Comparison of ENCODE assay signal across 11 mouse cellular contexts in genomic region chr14:118690921-118691320, GRCm38 (mm10). TPM values are rescaled to one million over a fixed set of nuclear protein-coding genes. Genes with fewer than 3 reads are reported as not detected.
DNase-seq lines count a peak whose midpoint lies in the region; ATAC-seq lines count a peak whose summit lies in the region.
"Had no signal": no experiment of that assay in that cellular context is flagged by ENCODE, and none has a peak within 500 bp of the region (broad histone marks: within the 10 kb centered on the region; RNA-seq: fewer than 3 reads in every experiment).

No protein-coding gene starts in this region.

- H3K9ac ChIP-seq in heart, embryonic 12.5 days = no peak overlapping the region
- no peak overlapping the region for H3K9ac ChIP-seq in midbrain, embryonic 13.5 days (replicated peaks)
- H3K9ac ChIP-seq in embryonic facial prominence, embryonic 15.5 days = no peak overlapping the region

- DNase-seq in heart, embryonic 10.5 days (ENCODE audit: low spot score) = no peak
- DNase-seq in midbrain, embryonic 10.5 days (ENCODE audit: low spot score) = no peak
- DNase-seq in testis, postnatal 10 days (ENCODE audit: low spot score) = no peak
- DNase-seq in left cerebral cortex, adult 18-20 months (ENCODE audit: low spot score in 2 of 2) = no peak
- DNase-seq: adrenal gland, postnatal 36 days; thymus, postnatal 4 days had no signal

- H3K4me2 ChIP-seq in heart, embryonic 12.5 days = no peak overlapping the region
- H3K4me2 ChIP-seq in midbrain, embryonic 13.5 days (replicated peaks) = no peak overlapping the region
- no peak overlapping the region for H3K4me2 ChIP-seq in embryonic facial prominence, embryonic 15.5 days (replicated peaks)

- H3K9me3 ChIP-seq in heart, embryonic 10.5 days = no peaks in the 10 kb centered on the region
- no peaks in the 10 kb centered on the region for H3K9me3 ChIP-seq in heart, embryonic 12.5 days (replicated peaks)
- no peaks in the 10 kb centered on the region for H3K9me3 ChIP-seq in midbrain, embryonic 10.5 days (replicated peaks)
- no peaks in the 10 kb centered on the region for H3K9me3 ChIP-seq in midbrain, embryonic 13.5 days
- no peaks in the 10 kb centered on the region for H3K9me3 ChIP-seq in embryonic facial prominence, embryonic 15.5 days (replicated peaks)
- H3K9me3 ChIP-seq: G1E had no signal

- peaks cover 9% of the 10 kb centered on the region; the same call in 1 of the 2 replicates for H3K27me3 ChIP-seq in heart, embryonic 10.5 days (ENCODE audit: insufficient read depth, poor library complexity, severe bottlenecking)
- no peaks in the 10 kb centered on the region for H3K27me3 ChIP-seq in heart, embryonic 12.5 days (replicated peaks)
- H3K27me3 ChIP-seq in midbrain, embryonic 10.5 days (ENCODE audit: low read depth, poor library complexity, severe bottlenecking) = no peaks in the 10 kb centered on the region
- H3K27me3 ChIP-seq in midbrain, embryonic 13.5 days = no peaks in the 10 kb centered on the region
- no peaks in the 10 kb centered on the region for H3K27me3 ChIP-seq in embryonic facial prominence, embryonic 15.5 days

- 52% methylated on average over 8 of the region's 8 CpGs for WGBS in heart, embryonic 10.5 days
- WGBS in heart, embryonic 12.5 days = 47% methylated on average over 8 of the region's 8 CpGs
- 79% methylated on average over 8 of the region's 8 CpGs for WGBS in midbrain, embryonic 10.5 days
- 81% methylated on average over 8 of the region's 8 CpGs for WGBS in midbrain, embryonic 13.5 days
- 64% methylated on average over 8 of the region's 8 CpGs for WGBS in embryonic facial prominence, embryonic 15.5 days

- H3K4me3 ChIP-seq in heart, embryonic 10.5 days = no peak overlapping the region
- H3K4me3 ChIP-seq in heart, embryonic 12.5 days = no peak overlapping the region
- H3K4me3 ChIP-seq in midbrain, embryonic 10.5 days = no peak overlapping the region
- no peak overlapping the region for H3K4me3 ChIP-seq in midbrain, embryonic 13.5 days (replicated peaks)
- no peak overlapping the region for H3K4me3 ChIP-seq in embryonic facial prominence, embryonic 15.5 days (replicated peaks)

- 0 out of 2 replicates have a peak, but pooled peaks cover 6% of the 10 kb centered on the region for H3K4me1 ChIP-seq in heart, embryonic 10.5 days
- no peaks in the 10 kb centered on the region; the same call in 1 of the 2 replicates for H3K4me1 ChIP-seq in heart, embryonic 12.5 days (replicated peaks)
- peaks cover 34% of the 10 kb centered on the region for H3K4me1 ChIP-seq in midbrain, embryonic 10.5 days
- H3K4me1 ChIP-seq in midbrain, embryonic 13.5 days (replicated peaks) = peaks cover 11% of the 10 kb centered on the region
- peaks cover 7% of the 10 kb centered on the region for H3K4me1 ChIP-seq in embryonic facial prominence, embryonic 15.5 days

- ATAC-seq in heart, embryonic 12.5 days (ENCODE audit: insufficient number of reproducible peaks, low FRiP score) = no peak
- ATAC-seq in midbrain, embryonic 13.5 days = no peak
- no peak for ATAC-seq in embryonic facial prominence, embryonic 15.5 days (ENCODE audit: insufficient number of reproducible peaks, low FRiP score, low TSS enrichment, low read depth)
- peak; percentile 80 for ATAC-seq in megakaryocyte, adult 5-6 weeks (ENCODE audit: poor library complexity, severe bottlenecking)

- H3K36me3 ChIP-seq in heart, embryonic 10.5 days = no peaks in the 10 kb centered on the region
- H3K36me3 ChIP-seq in heart, embryonic 12.5 days = no peaks in the 10 kb centered on the region
- peaks cover 1% of the 10 kb centered on the region; the same call in 1 of the 2 replicates for H3K36me3 ChIP-seq in midbrain, embryonic 10.5 days
- H3K36me3 ChIP-seq in midbrain, embryonic 13.5 days = no peaks in the 10 kb centered on the region
- H3K36me3 ChIP-seq in embryonic facial prominence, embryonic 15.5 days = no peaks in the 10 kb centered on the region

- peak overlapping the region; percentile 30; the same call in 1 of the 2 replicates for H3K27ac ChIP-seq in heart, embryonic 10.5 days
- H3K27ac ChIP-seq in heart, embryonic 12.5 days (ENCODE audit: poor library complexity, severe bottlenecking) = no peak overlapping the region
- H3K27ac ChIP-seq in midbrain, embryonic 10.5 days (replicated peaks) = peak overlapping the region; percentile 3; the same call in 1 of the 2 replicates
- H3K27ac ChIP-seq in midbrain, embryonic 13.5 days = no peak overlapping the region
- 0 out of 2 replicates have a peak overlapping the region, but pooled peaks have one; percentile 14 for H3K27ac ChIP-seq in embryonic facial prominence, embryonic 15.5 days (replicated peaks)

RNA-seq across cellular contexts. Expression of gene Abcc4, which starts 15.1 kb away (rescaled TPM):
- polyA plus RNA-seq in heart, embryonic 10.5 days (2016; fragmentation: Nextera tagmentation; extraction: Ambion mirVana) = 1.9 TPM in 2 replicates
- 2.2 TPM in 2 replicates for polyA plus RNA-seq in heart, embryonic 12.5 days (2016; fragmentation: Nextera tagmentation; extraction: Ambion mirVana)
- 4.7 and 4.8 TPM in 2 replicates for polyA plus RNA-seq in midbrain, embryonic 10.5 days (2016; fragmentation: Nextera tagmentation; extraction: Ambion mirVana)
- polyA plus RNA-seq in midbrain, embryonic 13.5 days (2015; fragmentation: Nextera tagmentation; extraction: Ambion mirVana) = 1.5 and 1.6 TPM in 2 replicates
- polyA plus RNA-seq in embryonic facial prominence, embryonic 15.5 days (2015; fragmentation: Nextera tagmentation; extraction: Ambion mirVana) = 3.2 and 4.3 TPM in 2 replicates
- total RNA-seq in megakaryocyte, adult 5-6 weeks (2015) = 29.8 and 32.4 TPM in 2 replicates
- total RNA-seq in megakaryocyte, adult 5-6 weeks (2017) = 24.6 and 28.5 TPM in 2 replicates
- total RNA-seq in left cerebral cortex, adult 18-20 months (2021) = 1 to 10 TPM; 8.4 to 9.8 TPM

Comparison
In these comparisons a context has a peak if more than half of its experiments do, and no peak if none do; other contexts are left out.
1. H3K27ac ChIP-seq: peak in heart, embryonic 10.5 days (single experiment), midbrain, embryonic 10.5 days (single experiment) and embryonic facial prominence, embryonic 15.5 days (single experiment); none in heart, embryonic 12.5 days (single experiment) and midbrain, embryonic 13.5 days (single experiment).